Mouse (Mus musculus) lung, postnatal 0 days (tissue): ENCODE measurements at regions not wholly inside any gene's neighbourhood (a gene's known extent, or its start where the extent isn't known, plus 50 kb on each side); places are given as distances from the start of the nearest gene placed in this dataset.

Source experiments
- ATAC-seq: fragments of 200-750 bp; cut with Nextera tagmentation; 2 replicates; pipeline ENCODE4 v1.8.0; 2017; ENCODE audit warnings: moderate library complexity
- DNase-seq: peaks from one replicate; pipeline ENCODE4 v3.0.0-alpha.2; 2016; ENCODE audit warnings: low spot score
- H3K27ac ChIP-seq: fragments of 300-500 bp; sonication (generic); 2 replicates; pipeline ENCODE4 v1.5.1; 2014; ENCODE audit warnings: antibody characterized with exemption, mild to moderate bottlenecking, low read length, mixed read lengths
- H3K27me3 ChIP-seq: fragments of 300-500 bp; sonication (generic); replicated peaks from 2 replicates; pipeline ENCODE4 v1.6.1; 2014; ENCODE audit warnings: low read length, mixed read lengths; ENCODE audit not compliant: insufficient read depth
- H3K36me3 ChIP-seq: fragments of 300-500 bp; sonication (generic); 2 replicates; pipeline ENCODE4 v1.6.1; 2014; ENCODE audit warnings: low read length, mixed read lengths; ENCODE audit not compliant: insufficient read depth
- H3K4me1 ChIP-seq: fragments of 300-500 bp; sonication (generic); 2 replicates; pipeline ENCODE4 v1.6.1; 2014; ENCODE audit warnings: antibody characterized with exemption, low read depth, low read length, mixed read lengths; ENCODE audit not compliant: insufficient read depth
- H3K4me2 ChIP-seq: fragments of 300-500 bp; sonication (generic); replicated peaks from 2 replicates; pipeline ENCODE4 v1.6.1; 2014; ENCODE audit warnings: low read depth, mild to moderate bottlenecking, low read length, moderate library complexity, mixed read lengths
- H3K4me3 ChIP-seq: fragments of 300-500 bp; sonication (generic); 2 replicates; pipeline ENCODE4 v1.5.1; 2014; ENCODE audit warnings: low read depth, low read length
- H3K9ac ChIP-seq: fragments of 300-500 bp; sonication (generic); replicated peaks from 2 replicates; pipeline ENCODE4 v1.6.1; 2014; ENCODE audit warnings: low read depth, mild to moderate bottlenecking
- H3K9me3 ChIP-seq: fragments of 300-500 bp; sonication (generic); 2 replicates; pipeline ENCODE4 v1.6.1; 2016; ENCODE audit warnings: low read length, mixed read lengths
- CTCF ChIP-seq: IDR thresholded peaks from 2 replicates; pipeline ENCODE4 v1.5.1; 2016; ENCODE audit warnings: antibody characterized with exemption, mild to moderate bottlenecking
- EP300 ChIP-seq: IDR thresholded peaks from 2 replicates; pipeline ENCODE4 v1.6.1; 2016; ENCODE audit warnings: antibody characterized with exemption, mild to moderate bottlenecking, control low read depth
- WGBS: fragments of 180-500 bp; shearing (Covaris S2); extraction: QIAGEN DNeasy Blood & Tissue Kit; methylation state at CpG from one replicate; pipeline ENCODE4 v1.1.7; 2014; 5-methylcytosine and 5-hydroxymethylcytosine counted together

GRCm38 (mm10) chr13:10741391-10741790, 380.7 kb upstream of the Chrm3 start:
- ATAC-seq = no peak
- no peaks in the 10 kb centered on the region for H3K27me3 ChIP-seq
- H3K27ac ChIP-seq = no peak overlapping the region
- no peak overlapping the region for H3K4me2 ChIP-seq
- H3K9me3 ChIP-seq = no peaks in the 10 kb centered on the region
- WGBS = 56% methylated on average over 2 of the region's 2 CpGs
- no peaks in the 10 kb centered on the region for H3K36me3 ChIP-seq
- H3K4me1 ChIP-seq = no peaks in the 10 kb centered on the region
- DNase-seq = no peak
- no peak overlapping the region for H3K4me3 ChIP-seq
- H3K9ac ChIP-seq = no peak overlapping the region
- TF ChIP-seq CTCF (no peak), EP300 (no peak)

- no peaks in the 10 kb centered on the region for H3K27me3 ChIP-seq
- no peaks in the 10 kb centered on the region for H3K9me3 ChIP-seq
- 56% methylated on average over 3 of the region's 3 CpGs for WGBS
- no peak overlapping the region for H3K4me3 ChIP-seq
- ATAC-seq = no peak
- H3K4me1 ChIP-seq = no peaks in the 10 kb centered on the region
- no peak for DNase-seq
- TF ChIP-seq EP300 (no peak), CTCF (no peak)
- no peak overlapping the region for H3K4me2 ChIP-seq
- no peaks in the 10 kb centered on the region for H3K36me3 ChIP-seq
- H3K9ac ChIP-seq = no peak overlapping the region
- no peak overlapping the region for H3K27ac ChIP-seq
Observed at GRCm38 (mm10) chr13:10725745-10726171, 365.1 kb upstream of the Chrm3 start.

- Histone ChIP-seq H3K4me3 (no peak overlapping the region), H3K9me3 (no peaks in the 10 kb centered on the region), H3K36me3 (no peaks in the 10 kb centered on the region), H3K4me2 (no peak overlapping the region), H3K4me1 (no peaks in the 10 kb centered on the region), H3K27me3 (no peaks in the 10 kb centered on the region), H3K27ac (no peak overlapping the region), H3K9ac (no peak overlapping the region)
- DNase-seq (no peak), ATAC-seq (no peak)
- TF ChIP-seq EP300 = no peak
- no peak for TF ChIP-seq CTCF
- 54% methylated on average over 5 of the region's 5 CpGs for WGBS
Observed at GRCm38 (mm10) chr13:10725335-10725734, 364.7 kb upstream of the Chrm3 start.

DNA sequence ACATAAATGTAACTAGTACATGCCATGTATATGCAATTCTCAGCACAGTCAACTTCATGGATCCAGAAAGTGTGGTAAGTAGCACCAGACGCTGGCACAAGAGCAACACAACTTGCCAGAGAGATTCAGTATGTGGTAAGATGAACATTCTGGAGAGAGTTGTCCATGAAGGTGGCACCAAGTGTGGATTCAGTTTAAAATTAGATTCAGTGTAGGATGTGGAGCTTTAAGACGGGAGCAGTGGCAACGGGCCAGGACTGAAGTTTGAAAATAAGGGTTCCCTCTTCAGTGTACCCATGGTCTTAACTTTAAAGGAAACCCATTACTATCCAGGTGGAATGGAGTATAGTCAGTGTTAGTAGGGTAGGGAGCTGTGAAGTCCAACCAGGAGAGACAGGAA, 360.0 kb upstream of the Chrm3 start:
- 84% methylated on average over 3 of the region's 3 CpGs for WGBS
- TF ChIP-seq EP300 = no peak
- no peak for TF ChIP-seq CTCF
- H3K27me3 ChIP-seq = no peaks in the 10 kb centered on the region
- no peak for DNase-seq
- no peaks in the 10 kb centered on the region for H3K9me3 ChIP-seq
- no peak for ATAC-seq
- H3K4me2 ChIP-seq = no peak overlapping the region
- H3K36me3 ChIP-seq = no peaks in the 10 kb centered on the region
- H3K4me3 ChIP-seq = no peak overlapping the region
- H3K27ac ChIP-seq = no peak overlapping the region
- H3K9ac ChIP-seq = no peak overlapping the region
- H3K4me1 ChIP-seq = no peaks in the 10 kb centered on the region

DNA sequence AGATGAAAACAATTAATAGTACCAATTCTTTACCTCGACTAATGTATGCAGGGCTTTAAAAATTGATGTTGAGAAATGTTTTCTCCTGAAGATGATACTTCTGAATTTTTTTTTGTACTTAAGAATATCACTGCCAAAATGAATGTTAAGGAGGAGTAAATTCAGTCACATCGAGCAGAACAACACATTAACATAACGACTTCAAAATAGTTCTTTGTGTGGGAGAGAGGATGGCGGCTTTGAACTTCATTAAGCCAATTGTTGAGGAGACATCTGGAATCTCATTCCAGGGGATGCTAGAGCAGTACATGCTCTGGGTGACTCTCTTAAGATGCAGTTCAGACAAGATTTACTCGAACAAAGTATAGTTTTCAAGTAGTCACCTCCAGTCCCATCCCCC, 350.8 kb upstream of the Chrm3 start:
- no peaks in the 10 kb centered on the region for H3K36me3 ChIP-seq
- no peak overlapping the region for H3K9ac ChIP-seq
- no peak for DNase-seq
- no peaks in the 10 kb centered on the region for H3K4me1 ChIP-seq
- H3K4me2 ChIP-seq = no peak overlapping the region
- WGBS = 74% methylated on average over 5 of the region's 5 CpGs
- H3K27me3 ChIP-seq = no peaks in the 10 kb centered on the region
- no peak overlapping the region for H3K27ac ChIP-seq
- no peaks in the 10 kb centered on the region for H3K9me3 ChIP-seq
- H3K4me3 ChIP-seq = no peak overlapping the region
- TF ChIP-seq CTCF = no peak
- no peak for TF ChIP-seq EP300
- no peak for ATAC-seq

DNA sequence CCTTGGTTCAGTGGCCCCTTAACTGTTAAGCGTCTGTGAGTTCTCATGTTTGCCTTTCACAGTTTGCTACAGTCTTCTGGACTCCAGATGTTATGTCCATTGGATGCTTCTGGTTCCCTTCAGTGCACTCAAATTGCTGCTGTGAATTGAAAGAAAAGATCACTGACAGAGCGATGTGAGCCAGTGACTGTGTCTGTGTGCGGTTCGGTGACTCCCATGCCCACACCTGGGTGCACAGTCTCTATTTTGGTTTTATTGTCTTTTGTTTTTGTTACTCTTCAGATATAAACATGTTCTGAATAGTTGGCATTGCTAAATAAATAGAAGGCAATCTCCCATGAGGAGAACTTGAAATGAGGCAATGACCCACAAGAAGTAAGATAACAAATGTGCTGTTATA, 350.3 kb upstream of the Chrm3 start:
- no peak for ATAC-seq
- Histone ChIP-seq H3K27ac (no peak overlapping the region), H3K9me3 (no peaks in the 10 kb centered on the region), H3K4me3 (no peak overlapping the region), H3K4me2 (no peak overlapping the region), H3K27me3 (no peaks in the 10 kb centered on the region), H3K36me3 (no peaks in the 10 kb centered on the region), H3K4me1 (no peaks in the 10 kb centered on the region), H3K9ac (no peak overlapping the region)
- DNase-seq = no peak
- TF ChIP-seq EP300 (no peak), CTCF (no peak)
- WGBS = 63% methylated on average over 4 of the region's 4 CpGs

- Histone ChIP-seq H3K27me3 (no peaks in the 10 kb centered on the region), H3K4me3 (no peak overlapping the region), H3K9ac (no peak overlapping the region), H3K4me1 (no peaks in the 10 kb centered on the region), H3K27ac (no peak overlapping the region), H3K4me2 (no peak overlapping the region), H3K9me3 (no peaks in the 10 kb centered on the region), H3K36me3 (no peaks in the 10 kb centered on the region)
- ATAC-seq (no peak), DNase-seq (no peak)
- no peak for TF ChIP-seq CTCF
- TF ChIP-seq EP300 = no peak
- 92% methylated on average over 5 of the region's 5 CpGs for WGBS
Observed at GRCm38 (mm10) chr13:10697146-10697545, 336.5 kb upstream of the Chrm3 start.
